Mouse (Mus musculus) forebrain, postnatal 0 days (tissue): ENCODE measurements around the gene Capza2. TPM values are rescaled to one million over a fixed set of nuclear protein-coding genes. Genes with fewer than 3 reads are reported as not detected.

Source experiments
- ATAC-seq: fragments of 200-750 bp; cut with Nextera tagmentation; 2 replicates; pipeline ENCODE4 v1.8.0; 2017; ENCODE audit warnings: mild to moderate bottlenecking, moderate library complexity
- DNase-seq: peaks from one replicate; pipeline ENCODE4 v3.0.0-alpha.2; 2015
- H3K27ac ChIP-seq: fragments of 300-500 bp; sonication (generic); 2 replicates; pipeline ENCODE4 v1.5.1; 2014; ENCODE audit warnings: low read depth, mild to moderate bottlenecking, antibody characterized with exemption, low read length, moderate library complexity, mixed read lengths
- H3K27me3 ChIP-seq: fragments of 300-500 bp; sonication (generic); 2 replicates; pipeline ENCODE4 v1.6.1; 2014; ENCODE audit warnings: mild to moderate bottlenecking, low read length, mixed read lengths; ENCODE audit not compliant: insufficient read depth
- H3K36me3 ChIP-seq: fragments of 300-500 bp; sonication (generic); 2 replicates; pipeline ENCODE4 v1.6.1; 2014; ENCODE audit warnings: mild to moderate bottlenecking, moderate library complexity; ENCODE audit not compliant: insufficient read depth
- H3K4me1 ChIP-seq: fragments of 300-500 bp; sonication (generic); 2 replicates; pipeline ENCODE4 v1.6.1; 2014; ENCODE audit warnings: antibody characterized with exemption; ENCODE audit not compliant: insufficient read depth
- H3K4me2 ChIP-seq: fragments of 300-500 bp; sonication (generic); 2 replicates; pipeline ENCODE4 v1.6.1; 2014; ENCODE audit warnings: low read depth, mild to moderate bottlenecking, moderate library complexity
- H3K4me3 ChIP-seq: fragments of 300-500 bp; sonication (generic); 2 replicates; pipeline ENCODE4 v1.5.1; 2014; ENCODE audit warnings: low read depth, low read length, mixed read lengths
- H3K9ac ChIP-seq: fragments of 300-500 bp; sonication (generic); 2 replicates; pipeline ENCODE4 v1.6.1; 2014; ENCODE audit warnings: mild to moderate bottlenecking
- H3K9me3 ChIP-seq: fragments of 300-500 bp; sonication (generic); 2 replicates; pipeline ENCODE4 v1.6.1; 2016; ENCODE audit warnings: low read length
- CTCF ChIP-seq: sonication (generic); IDR thresholded peaks from 2 replicates; pipeline ENCODE4 v1.5.1; 2016; ENCODE audit warnings: antibody characterized with exemption, control low read depth, low read depth
- WGBS: fragments of 180-500 bp; shearing (Covaris S2); extraction: QIAGEN DNeasy Blood & Tissue Kit; methylation state at CpG from one replicate; pipeline ENCODE4 v1.1.7; 2014; 5-methylcytosine and 5-hydroxymethylcytosine counted together
- polyA plus RNA-seq: library from polyadenylated mRNA; unstranded; fragments of >200 nt; fragmentation: Nextera tagmentation; extraction: Ambion mirVana; gene quantifications from 2 replicates; pipeline ENCODE4 v1.2.1, GENCODE M21; 2015
- total RNA-seq: library from RNA; depleted of rRNA; stranded (reverse); fragments of >200 nt; gene quantifications from 2 replicates; pipeline ENCODE4 v1.2.3, GENCODE M21; 2014

The Capza2 gene
- total and polyA plus RNA-seq, 2 experiments from 2014 or later: 204 to 268 TPM

- TF ChIP-seq CTCF: no peak
- Histone ChIP-seq H3K4me1 (no peaks in the 10 kb centered on the region), H3K36me3 (peaks cover 23% of the 10 kb centered on the region), H3K27me3 (no peaks in the 10 kb centered on the region), H3K9ac (no peak overlapping the region), H3K9me3 (no peaks in the 10 kb centered on the region), H3K27ac (no peak overlapping the region), H3K4me2 (no peak overlapping the region), H3K4me3 (no peak overlapping the region)
- 97% methylated on average over 12 of the region's 12 CpGs for WGBS
- no peak; the same call in 1 of the 2 replicates for ATAC-seq
- no peak for DNase-seq
Observed at GRCm38 (mm10) chr6:17668334-17668733, 32.3 kb downstream of the Capza2 start.

GRCm38 (mm10) chr6:17669826-17670225, 33.8 kb downstream of the Capza2 start:
- TF ChIP-seq CTCF: no peak
- Histone ChIP-seq H3K4me3 (no peak overlapping the region), H3K4me2 (no peak overlapping the region), H3K36me3 (peaks cover 18% of the 10 kb centered on the region), H3K27ac (no peak overlapping the region), H3K27me3 (no peaks in the 10 kb centered on the region), H3K9me3 (no peaks in the 10 kb centered on the region), H3K9ac (no peak overlapping the region), H3K4me1 (no peaks in the 10 kb centered on the region)
- no peak for DNase-seq
- 60% methylated on average over 2 of the region's 2 CpGs for WGBS
- ATAC-seq: no peak

- no peaks in the 10 kb centered on the region for H3K36me3 ChIP-seq
- no peak overlapping the region for H3K27ac ChIP-seq
- DNase-seq: peak; percentile 83
- no peak overlapping the region for H3K9ac ChIP-seq
- no peaks in the 10 kb centered on the region for H3K4me1 ChIP-seq
- peak; percentile 87 for TF ChIP-seq CTCF
- no peaks in the 10 kb centered on the region for H3K9me3 ChIP-seq
- ATAC-seq: peak; percentile 66
- H3K4me2 ChIP-seq: no peak overlapping the region
- H3K27me3 ChIP-seq: no peaks in the 10 kb centered on the region
- H3K4me3 ChIP-seq: no peak overlapping the region
- 22% methylated on average over 12 of the region's 12 CpGs for WGBS
Observed at GRCm38 (mm10) chr6:17675019-17675756, 39.2 kb downstream of the Capza2 start.

DNA sequence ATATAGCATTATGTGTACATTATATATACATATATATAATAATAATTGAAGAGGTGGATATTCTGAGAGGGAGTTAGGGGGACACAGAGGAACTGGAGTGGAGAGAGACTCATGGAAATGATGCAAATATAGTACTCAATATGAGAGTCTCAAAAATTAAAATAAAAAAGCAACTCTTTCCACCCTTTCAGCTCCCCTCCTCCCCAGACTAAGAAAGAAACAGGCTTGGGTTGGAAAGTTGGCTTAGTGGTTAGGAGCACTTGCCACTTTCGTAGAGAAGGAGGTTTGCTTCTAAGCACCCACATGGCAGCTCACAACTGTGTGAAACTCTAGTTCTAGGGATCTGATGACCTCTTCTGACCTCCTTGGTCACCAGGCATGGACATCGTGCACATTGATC, 41.0 kb downstream of the Capza2 start:
- TF ChIP-seq CTCF: no peak
- ATAC-seq: no peak
- no peaks in the 10 kb centered on the region for H3K36me3 ChIP-seq
- H3K4me1 ChIP-seq: no peaks in the 10 kb centered on the region
- no peaks in the 10 kb centered on the region for H3K27me3 ChIP-seq
- H3K9me3 ChIP-seq: no peaks in the 10 kb centered on the region
- WGBS: 90% methylated on average over 2 of the region's 2 CpGs
- DNase-seq: no peak
- H3K4me2 ChIP-seq: no peak overlapping the region
- H3K9ac ChIP-seq: no peak overlapping the region
- no peak overlapping the region for H3K27ac ChIP-seq
- no peak overlapping the region for H3K4me3 ChIP-seq

DNA sequence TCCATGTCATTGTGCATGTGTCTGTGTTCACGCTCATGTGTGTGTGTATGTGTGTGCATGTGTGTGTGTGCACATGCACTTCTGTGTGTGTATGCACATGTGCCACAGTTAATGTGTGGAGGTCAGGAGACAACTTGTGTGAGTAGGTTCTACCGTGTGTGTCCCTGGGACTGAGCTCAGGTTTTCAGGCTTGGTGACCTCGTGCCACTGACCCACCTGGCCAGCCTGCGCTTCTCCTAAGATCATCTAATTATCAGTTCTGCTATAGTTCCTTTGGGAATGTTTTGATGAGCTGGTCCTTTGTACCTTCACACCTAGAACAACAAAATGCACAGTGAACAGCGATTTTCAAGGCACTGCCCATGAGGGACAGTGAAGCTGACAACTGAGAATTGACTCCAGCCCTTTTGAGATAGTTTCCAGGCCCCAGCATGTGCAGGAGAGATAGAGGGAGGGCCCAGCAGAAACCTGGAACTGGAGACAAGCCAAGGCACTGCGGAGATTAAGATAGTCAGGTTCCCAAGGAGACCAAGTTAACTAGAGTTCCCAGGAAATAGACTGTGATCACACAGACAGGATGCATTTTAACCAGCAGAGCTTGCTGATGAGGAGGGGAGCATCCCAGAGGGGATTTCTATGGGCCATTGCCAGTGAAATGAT, 44.4 kb downstream of the Capza2 start:
- ATAC-seq (no peak), DNase-seq (no peak)
- H3K4me1 ChIP-seq: no peaks in the 10 kb centered on the region
- H3K4me2 ChIP-seq: no peak overlapping the region
- no peak for TF ChIP-seq CTCF
- H3K9me3 ChIP-seq: no peaks in the 10 kb centered on the region
- no peaks in the 10 kb centered on the region for H3K36me3 ChIP-seq
- H3K9ac ChIP-seq: no peak overlapping the region
- H3K27me3 ChIP-seq: no peaks in the 10 kb centered on the region
- H3K27ac ChIP-seq: no peak overlapping the region
- 80% methylated on average over 6 of the region's 6 CpGs for WGBS
- H3K4me3 ChIP-seq: no peak overlapping the region

DNA sequence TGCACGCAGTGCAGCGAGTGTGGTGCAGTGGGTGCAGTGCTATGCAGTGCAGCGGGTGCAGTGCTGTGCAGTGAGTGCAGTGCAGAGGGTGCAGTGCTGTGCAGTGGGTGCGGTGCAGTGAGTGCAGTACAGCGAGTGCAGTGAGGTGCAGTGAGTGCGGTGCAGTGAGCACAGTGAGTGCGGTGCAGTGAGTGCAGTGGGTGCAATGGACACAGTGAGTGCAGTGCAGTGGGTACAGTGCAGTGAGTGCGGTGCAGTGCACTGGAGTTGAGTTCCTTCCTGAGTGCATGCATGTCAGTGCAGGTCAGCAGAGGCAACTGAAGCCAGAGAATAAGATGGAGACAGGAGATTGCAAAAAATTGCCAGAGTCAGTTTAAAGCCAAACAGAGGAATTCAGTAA, 45.8 kb downstream of the Capza2 start:
- no peaks in the 10 kb centered on the region for H3K27me3 ChIP-seq
- no peak for TF ChIP-seq CTCF
- WGBS: 97% methylated on average over 8 of the region's 8 CpGs

GRCm38 (mm10) chr6:17688676-17689075, 52.6 kb downstream of the Capza2 start:
- 78% methylated on average over 5 of the region's 5 CpGs for WGBS
- H3K4me3 ChIP-seq: no peak overlapping the region
- no peaks in the 10 kb centered on the region for H3K27me3 ChIP-seq
- no peaks in the 10 kb centered on the region for H3K36me3 ChIP-seq
- no peak overlapping the region for H3K4me2 ChIP-seq
- no peak for TF ChIP-seq CTCF
- no peak overlapping the region for H3K9ac ChIP-seq
- no peak for ATAC-seq
- DNase-seq: no peak
- H3K9me3 ChIP-seq: no peaks in the 10 kb centered on the region
- H3K27ac ChIP-seq: no peak overlapping the region
- H3K4me1 ChIP-seq: no peaks in the 10 kb centered on the region

More for the DNA sequence above, 45.8 kb downstream of the Capza2 start:
- Histone ChIP-seq H3K4me3 (no peak overlapping the region), H3K9ac (no peak overlapping the region), H3K4me1 (no peaks in the 10 kb centered on the region), H3K27ac (no peak overlapping the region), H3K36me3 (no peaks in the 10 kb centered on the region), H3K4me2 (no peak overlapping the region), H3K9me3 (no peaks in the 10 kb centered on the region)
- DNase-seq: no peak
- ATAC-seq: 0 out of 2 replicates have a peak, but pooled peaks have one; percentile 1
